In genomic region chr13:118245546-118245945, GRCm38 (mm10) we compare ENCODE assay signal across 14 mouse cellular contexts.
"Had no signal": no experiment of that assay in that cellular context is flagged by ENCODE, and none has a peak within 500 bp of the region (broad histone marks: within the 10 kb centered on the region; RNA-seq: fewer than 3 reads in every experiment).

No protein-coding gene starts in this region.

- DNase-seq: gastrocnemius, postnatal 14 days; gastrocnemius, postnatal 36 days; heart, adult 11 months; heart, adult 2 months; heart, postnatal 14 days; heart, postnatal 4 days; kidney, adult 18-20 months; kidney, adult 8-10 months; kidney, postnatal 10 days; kidney, postnatal 25 days; kidney, postnatal 4 days; layer of hippocampus, adult 9-11 months; layer of hippocampus, postnatal 36 days; left cerebral cortex, postnatal 4 days had no signal
